22 mouse cellular contexts compared by ENCODE assay signal in the genomic region with DNA sequence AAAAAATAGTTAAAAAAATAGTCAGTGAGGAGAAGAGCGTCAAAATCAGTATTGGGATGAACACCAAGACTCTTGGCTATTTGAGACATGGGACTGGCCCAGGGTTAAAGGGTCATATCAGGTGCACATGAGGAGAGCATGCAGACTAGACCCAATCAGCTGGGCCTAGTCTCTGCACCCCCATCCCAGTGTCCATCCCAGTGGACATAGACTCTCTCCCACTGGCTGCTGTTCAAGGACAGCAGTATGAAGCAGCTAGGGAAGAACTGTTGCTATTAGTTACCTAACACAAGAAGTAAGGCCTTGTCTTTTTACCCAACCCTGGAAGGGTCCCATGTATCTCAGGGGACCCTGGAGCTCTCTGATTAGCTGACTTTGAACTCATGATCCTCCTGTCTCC.
"Had no signal": no experiment of that assay in that cellular context is flagged by ENCODE, and none has a peak within 500 bp of the region (broad histone marks: within the 10 kb centered on the region; RNA-seq: fewer than 3 reads in every experiment).

No protein-coding gene starts in this region.

- H3K4me3 ChIP-seq: limb, embryonic 10.5 days; limb, embryonic 13.5 days; liver, embryonic 12.5 days; liver, embryonic 15.5 days; lung, embryonic 15.5 days; megakaryocyte, embryonic 14.5 days; midbrain, embryonic 10.5 days; midbrain, embryonic 13.5 days; myocyte; neural tube, embryonic 13.5 days; stomach, embryonic 15.5 days had no signal

- H3K27me3 ChIP-seq: limb, embryonic 13.5 days; liver, embryonic 12.5 days; liver, embryonic 15.5 days; lung, embryonic 15.5 days; megakaryocyte, embryonic 14.5 days; midbrain, embryonic 13.5 days; neural tube, embryonic 13.5 days; stomach, embryonic 15.5 days had no signal

- ATAC-seq: liver, embryonic 12.5 days; midbrain, embryonic 13.5 days; midbrain, embryonic 16.5 days had no signal

- H3K4me1 ChIP-seq: midbrain, embryonic 13.5 days; neural tube, embryonic 13.5 days; stomach, embryonic 15.5 days had no signal

- H3K9ac ChIP-seq: limb, embryonic 13.5 days; liver, embryonic 12.5 days; liver, embryonic 15.5 days; lung, embryonic 15.5 days; midbrain, embryonic 13.5 days; neural tube, embryonic 13.5 days; stomach, embryonic 15.5 days had no signal

- H3K9me3 ChIP-seq: limb, embryonic 10.5 days; limb, embryonic 13.5 days; liver, embryonic 12.5 days; liver, embryonic 15.5 days; lung, embryonic 15.5 days; megakaryocyte, embryonic 14.5 days; midbrain, embryonic 10.5 days; midbrain, embryonic 13.5 days; neural tube, embryonic 13.5 days; stomach, embryonic 15.5 days had no signal

- H3K36me3 ChIP-seq: limb, embryonic 10.5 days; limb, embryonic 13.5 days; liver, embryonic 12.5 days; liver, embryonic 15.5 days; lung, embryonic 15.5 days; midbrain, embryonic 10.5 days; midbrain, embryonic 13.5 days; neural tube, embryonic 13.5 days; stomach, embryonic 15.5 days had no signal

- H3K27ac ChIP-seq: limb, embryonic 10.5 days; limb, embryonic 13.5 days; liver, embryonic 12.5 days; liver, embryonic 15.5 days; lung, embryonic 15.5 days; midbrain, embryonic 10.5 days; midbrain, embryonic 13.5 days; neural tube, embryonic 13.5 days; stomach, embryonic 15.5 days had no signal

- H3K4me2 ChIP-seq: limb, embryonic 13.5 days; liver, embryonic 12.5 days; liver, embryonic 15.5 days; lung, embryonic 15.5 days; midbrain, embryonic 13.5 days; neural tube, embryonic 13.5 days; stomach, embryonic 15.5 days had no signal

- DNase-seq: kidney, postnatal 10 days; kidney, postnatal 36 days; liver; lung, adult 18-20 months; lung, postnatal 10 days; lung, postnatal 36 days; retina, postnatal 1 day; right cerebral cortex, postnatal 25 days; spleen, adult 18-20 months; thymus, postnatal 25 days had no signal
